Mouse (Mus musculus) neural tube, embryonic 14.5 days (tissue): ENCODE data around the gene Dtnb. TPM values are rescaled to one million over a fixed set of nuclear protein-coding genes. Genes with fewer than 3 reads are reported as not detected.

Source experiments
- ATAC-seq: fragments of 200-750 bp; cut with Nextera tagmentation; 2 replicates; pipeline ENCODE4 v1.8.0; 2017; ENCODE audit warnings: low read depth, mild to moderate bottlenecking, moderate TSS enrichment, moderate library complexity
- H3K27ac ChIP-seq: fragments of 300-500 bp; sonication (generic); 2 replicates; pipeline ENCODE4 v1.5.1; 2014; ENCODE audit warnings: low read depth, mild to moderate bottlenecking, control low read depth, low read length, moderate library complexity, mixed read lengths
- H3K27me3 ChIP-seq: fragments of 300-500 bp; sonication (generic); 2 replicates; pipeline ENCODE4 v1.6.1; 2014; ENCODE audit warnings: low read length; ENCODE audit not compliant: control insufficient read depth, insufficient read depth
- H3K36me3 ChIP-seq: fragments of 300-500 bp; sonication (generic); 2 replicates; pipeline ENCODE4 v1.6.1; 2014; ENCODE audit warnings: low read length, mixed read lengths; ENCODE audit not compliant: control insufficient read depth, insufficient read depth
- H3K4me1 ChIP-seq: fragments of 300-500 bp; sonication (generic); 2 replicates; pipeline ENCODE4 v1.6.1; 2014; ENCODE audit warnings: low read length; ENCODE audit not compliant: control insufficient read depth, insufficient read depth
- H3K4me2 ChIP-seq: fragments of 300-500 bp; sonication (generic); 2 replicates; pipeline ENCODE4 v1.6.1; 2014; ENCODE audit warnings: mild to moderate bottlenecking, low read depth, low read length, control low read depth
- H3K4me3 ChIP-seq: fragments of 300-500 bp; sonication (generic); 2 replicates; pipeline ENCODE4 v1.5.1; 2014; ENCODE audit warnings: low read depth, low read length, control low read depth, mixed read lengths
- H3K9ac ChIP-seq: fragments of 300-500 bp; sonication (generic); replicated peaks from 2 replicates; pipeline ENCODE4 v1.6.1; 2014; ENCODE audit warnings: low read depth, mild to moderate bottlenecking, control low read depth, low read length, mixed read lengths
- H3K9me3 ChIP-seq: fragments of 300-500 bp; sonication (generic); 2 replicates; pipeline ENCODE4 v1.6.1; 2016; ENCODE audit warnings: low read length; ENCODE audit not compliant: control insufficient read depth
- WGBS: fragments of 180-500 bp; shearing (Covaris S2); extraction: QIAGEN DNeasy Blood & Tissue Kit; methylation state at CpG from one replicate; pipeline ENCODE4 v1.1.7; 2014; 5-methylcytosine and 5-hydroxymethylcytosine counted together
- polyA plus RNA-seq: library from polyadenylated mRNA; unstranded; fragments of >200 nt; fragmentation: Nextera tagmentation; extraction: Ambion mirVana; gene quantifications from 2 replicates; pipeline ENCODE4 v1.2.1, GENCODE M21; 2014

Dtnb gene
- polyA plus RNA-seq, 1 experiment from 2014 or later = 72.6 TPM

DNA sequence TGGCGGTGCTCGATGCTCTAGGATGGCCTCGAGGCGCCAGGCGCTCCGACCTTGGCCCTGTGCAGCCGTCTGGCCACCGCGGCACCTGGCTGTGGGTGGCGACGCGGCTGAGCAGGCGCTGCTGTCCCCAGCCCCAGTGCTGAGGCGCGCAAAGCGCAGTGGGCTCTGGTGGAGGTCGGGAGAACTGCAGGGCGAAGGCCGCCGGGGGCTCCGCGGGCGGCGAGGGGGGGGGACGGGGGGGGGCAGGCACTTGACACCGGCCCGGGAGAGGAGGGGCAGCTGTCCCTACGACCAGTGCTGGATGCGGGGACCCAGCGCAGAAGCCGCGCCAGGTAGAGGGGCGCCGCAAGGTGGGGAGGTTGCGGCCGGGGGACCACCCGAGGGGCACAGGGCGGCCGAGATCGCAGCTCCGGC is 234.1 kb downstream of the Dtnb start:
- ATAC-seq = peak; percentile 86
- Histone ChIP-seq H3K27ac (peak overlapping the region; percentile 92), H3K9me3 (no peaks in the 10 kb centered on the region), H3K27me3 (no peaks in the 10 kb centered on the region), H3K36me3 (no peaks in the 10 kb centered on the region), H3K4me1 (peaks cover 26% of the 10 kb centered on the region), H3K4me2 (peak overlapping the region; percentile 72), H3K9ac (peak overlapping the region; percentile 91), H3K4me3 (peak overlapping the region; percentile 81)
- under 1% methylated on average over 22 of the region's 41 CpGs for WGBS

DNA sequence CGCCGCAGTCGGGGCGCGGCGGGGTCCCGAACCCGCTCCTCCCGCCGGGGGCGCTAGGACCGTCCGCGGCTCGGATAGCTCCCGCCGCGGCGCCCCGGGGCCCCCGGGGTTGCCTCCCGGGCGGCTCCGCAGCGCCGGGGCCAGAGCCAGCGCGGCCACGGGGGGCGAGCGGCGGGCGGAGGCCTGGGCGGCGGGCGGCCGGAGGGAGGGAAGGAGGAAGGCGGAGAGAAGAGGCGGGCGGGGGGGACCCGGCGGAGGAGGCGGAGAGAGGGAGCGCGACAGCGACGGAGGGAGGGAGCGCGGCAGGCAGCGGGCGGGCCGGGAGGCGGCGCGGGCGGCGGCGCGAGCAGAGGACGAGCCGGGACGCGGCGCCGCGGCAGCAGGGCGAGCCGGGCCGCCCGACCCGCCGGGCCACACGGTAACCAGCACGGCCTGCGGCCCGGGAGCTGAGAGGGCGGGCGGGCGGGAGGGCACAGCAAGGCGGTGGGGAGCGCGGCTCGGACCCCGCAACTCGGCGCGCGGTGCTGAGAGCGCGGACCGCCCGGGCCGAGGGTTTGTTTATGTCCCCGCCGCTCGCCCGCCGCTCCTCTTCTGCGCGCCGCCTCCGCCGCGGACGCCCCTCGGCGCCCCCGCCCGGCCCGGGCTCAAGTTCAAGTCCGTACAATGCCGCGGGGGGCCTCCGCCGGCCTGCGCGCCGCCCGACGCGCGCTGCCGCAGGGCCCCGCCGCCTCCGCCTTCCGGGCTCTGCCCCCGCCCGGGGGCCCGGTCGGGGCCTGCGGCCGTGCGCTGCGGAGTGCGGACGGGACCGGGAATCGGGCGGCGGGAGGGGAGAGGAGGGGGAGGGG is 234.7 kb downstream of the Dtnb start:
- peaks cover 26% of the 10 kb centered on the region for H3K4me1 ChIP-seq
- no peaks in the 10 kb centered on the region for H3K27me3 ChIP-seq
- H3K27ac ChIP-seq = peak overlapping the region; percentile 92
- H3K9ac ChIP-seq = peak overlapping the region; percentile 91
- ATAC-seq = peak; percentile 52
- no peaks in the 10 kb centered on the region for H3K36me3 ChIP-seq
- H3K9me3 ChIP-seq = no peaks in the 10 kb centered on the region
- peak overlapping the region; percentile 72 for H3K4me2 ChIP-seq
- under 1% methylated on average over 65 of the region's 141 CpGs for WGBS
- H3K4me3 ChIP-seq = peak overlapping the region; percentile 81

DNA sequence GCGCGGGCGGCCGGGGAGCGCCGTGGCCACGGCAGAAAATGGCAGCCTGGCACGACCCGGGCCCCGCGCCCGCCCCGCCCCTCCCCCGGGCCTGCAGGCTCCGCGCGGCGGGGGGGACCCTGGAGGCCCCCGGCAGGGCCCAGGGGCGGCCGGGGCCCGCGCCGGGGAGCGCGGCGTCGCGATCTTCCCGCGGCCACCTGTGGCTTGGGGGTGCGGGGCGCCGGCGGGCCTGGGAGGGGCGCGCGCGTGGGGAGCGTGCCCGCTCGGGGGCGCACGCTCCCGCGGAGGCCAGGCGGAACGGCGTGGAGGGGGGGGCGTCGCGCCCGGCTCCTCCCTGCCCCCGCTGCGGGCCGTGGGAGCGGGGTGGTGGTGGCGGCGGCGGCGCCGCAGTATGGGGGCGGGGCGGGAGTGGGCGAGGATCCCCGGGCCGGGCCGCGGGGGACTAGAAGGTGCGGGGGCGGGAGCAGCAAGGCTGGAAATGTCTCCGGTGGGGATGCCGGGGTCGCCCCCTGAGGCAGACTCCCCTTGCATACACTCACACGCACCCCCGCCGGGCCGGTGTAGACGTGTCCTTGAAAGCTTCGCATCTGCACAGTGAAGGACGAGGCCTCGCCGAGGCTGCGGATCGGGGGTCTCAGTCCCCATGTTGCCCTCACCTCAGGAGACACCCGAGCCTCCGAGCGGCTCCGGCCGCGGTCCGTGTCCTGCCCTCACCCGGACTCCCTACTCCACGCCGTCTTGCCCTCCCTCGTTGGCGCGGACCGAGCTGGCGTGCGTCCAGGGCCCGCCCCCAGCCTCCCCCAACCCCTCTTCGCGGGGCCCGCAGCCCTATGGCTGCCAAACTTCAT is 235.6 kb downstream of the Dtnb start:
- peak overlapping the region; percentile 81 for H3K4me3 ChIP-seq
- peak; percentile 46 for ATAC-seq
- peak overlapping the region; percentile 91 for H3K9ac ChIP-seq
- WGBS = under 1% methylated on average over 35 of the region's 105 CpGs
- H3K27me3 ChIP-seq = no peaks in the 10 kb centered on the region
- H3K9me3 ChIP-seq = no peaks in the 10 kb centered on the region
- peak overlapping the region; percentile 72 for H3K4me2 ChIP-seq
- no peaks in the 10 kb centered on the region for H3K36me3 ChIP-seq
- peaks cover 26% of the 10 kb centered on the region for H3K4me1 ChIP-seq
- H3K27ac ChIP-seq = peak overlapping the region; percentile 92

DNA sequence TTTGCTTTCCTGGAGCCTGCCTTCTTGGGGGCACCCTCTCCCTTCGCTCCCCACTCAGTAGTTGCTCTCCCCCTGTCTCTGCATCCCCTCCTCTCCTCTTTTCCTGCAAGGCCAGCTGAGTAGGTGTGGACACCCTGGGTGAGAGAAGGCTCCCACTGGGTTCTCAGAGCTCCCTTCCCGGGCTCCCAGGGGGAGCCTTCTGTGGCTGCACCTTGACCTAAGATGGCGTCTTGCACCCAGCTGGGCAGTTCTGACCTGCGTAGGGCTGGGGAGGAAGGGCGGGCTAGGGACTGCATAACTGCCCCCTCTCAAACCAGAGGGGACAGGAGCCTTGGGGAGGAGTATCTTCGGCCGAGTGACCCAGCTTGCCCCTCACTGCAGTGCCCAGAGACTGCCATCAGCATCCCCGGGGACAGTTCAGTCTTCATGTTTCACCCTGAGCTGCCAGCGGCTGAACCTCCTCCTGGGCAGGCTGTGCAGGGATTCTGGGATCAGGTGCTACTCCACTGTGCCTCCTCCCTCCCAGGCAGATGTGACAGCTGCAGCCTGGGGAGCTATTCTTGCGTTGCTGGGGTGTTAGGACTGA is 236.3 kb downstream of the Dtnb start:
- H3K9ac ChIP-seq = peak overlapping the region; percentile 91
- WGBS = 3% methylated on average over 10 of the region's 10 CpGs
- no peaks in the 10 kb centered on the region for H3K36me3 ChIP-seq
- H3K4me2 ChIP-seq = peak overlapping the region; percentile 72
- H3K27ac ChIP-seq = peak overlapping the region; percentile 92
- H3K27me3 ChIP-seq = no peaks in the 10 kb centered on the region
- peaks cover 26% of the 10 kb centered on the region for H3K4me1 ChIP-seq
- peak overlapping the region; percentile 81 for H3K4me3 ChIP-seq
- ATAC-seq = peak; percentile 3
- H3K9me3 ChIP-seq = no peaks in the 10 kb centered on the region

DNA sequence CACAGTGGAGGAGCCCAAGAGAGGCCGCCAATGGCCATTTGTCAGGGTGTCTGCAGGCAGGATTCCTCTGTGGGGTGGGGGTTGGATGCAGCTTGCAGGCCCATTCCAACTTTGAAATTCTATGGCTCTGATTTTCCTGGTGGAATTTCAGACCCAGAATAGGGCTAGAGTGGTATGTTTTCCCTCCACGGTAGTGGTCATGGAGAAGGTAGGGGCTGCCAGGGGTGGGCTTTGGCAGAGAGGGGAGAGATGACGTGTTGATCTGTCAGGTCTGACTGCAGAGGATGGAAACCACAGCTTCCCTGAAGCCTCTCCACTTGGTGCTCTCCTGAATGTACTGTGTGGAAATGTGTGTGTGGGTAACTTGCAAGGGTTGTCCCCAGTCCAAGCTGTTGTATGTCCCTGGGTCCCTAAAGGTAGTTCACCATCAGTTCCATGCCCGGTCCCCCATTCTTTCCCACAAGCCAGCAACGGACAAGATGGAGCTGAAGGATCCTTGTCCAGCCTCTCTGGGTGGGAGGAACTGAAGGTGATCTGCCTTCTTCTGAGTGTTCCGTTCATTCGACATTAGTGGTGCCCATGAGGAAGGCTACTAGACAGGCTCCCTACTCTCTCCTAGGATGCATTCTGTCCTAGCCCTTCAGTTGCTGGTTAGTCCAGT is 237.5 kb downstream of the Dtnb start:
- Histone ChIP-seq H3K9me3 (no peaks in the 10 kb centered on the region), H3K4me1 (peaks cover 26% of the 10 kb centered on the region), H3K27me3 (no peaks in the 10 kb centered on the region), H3K27ac (no peak overlapping the region), H3K9ac (no peak overlapping the region), H3K4me3 (no peak overlapping the region), H3K36me3 (no peaks in the 10 kb centered on the region), H3K4me2 (no peak overlapping the region)
- ATAC-seq = no peak
- 75% methylated on average over 7 of the region's 7 CpGs for WGBS

DNA sequence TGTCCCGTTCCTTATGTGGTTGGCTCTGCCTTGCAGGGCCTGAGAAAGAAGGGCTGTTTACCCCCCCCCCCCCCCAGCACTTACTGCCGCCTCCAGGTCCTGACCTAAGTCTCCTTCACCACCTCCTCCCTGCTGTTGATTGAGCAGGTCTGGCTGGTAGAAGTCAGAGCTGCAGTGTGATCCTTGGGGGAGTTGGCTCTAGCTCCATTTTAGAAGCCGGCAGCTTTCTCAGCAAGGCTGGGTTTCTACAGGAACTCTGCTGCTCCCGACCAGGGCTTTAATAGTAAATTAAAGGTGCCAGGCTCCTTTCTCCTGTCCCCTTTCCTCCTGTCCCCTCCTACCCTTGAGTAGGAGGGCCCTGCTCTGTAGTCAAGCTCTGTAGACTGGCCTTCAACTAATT is 238.3 kb downstream of the Dtnb start:
- no peak for ATAC-seq
- Histone ChIP-seq H3K4me3 (no peak overlapping the region), H3K36me3 (no peaks in the 10 kb centered on the region), H3K9ac (no peak overlapping the region), H3K27ac (no peak overlapping the region), H3K9me3 (no peaks in the 10 kb centered on the region), H3K27me3 (no peaks in the 10 kb centered on the region), H3K4me2 (no peak overlapping the region; the same call in 1 of the 2 replicates), H3K4me1 (peaks cover 26% of the 10 kb centered on the region)
- 36% methylated on average over 4 of the region's 4 CpGs for WGBS

DNA sequence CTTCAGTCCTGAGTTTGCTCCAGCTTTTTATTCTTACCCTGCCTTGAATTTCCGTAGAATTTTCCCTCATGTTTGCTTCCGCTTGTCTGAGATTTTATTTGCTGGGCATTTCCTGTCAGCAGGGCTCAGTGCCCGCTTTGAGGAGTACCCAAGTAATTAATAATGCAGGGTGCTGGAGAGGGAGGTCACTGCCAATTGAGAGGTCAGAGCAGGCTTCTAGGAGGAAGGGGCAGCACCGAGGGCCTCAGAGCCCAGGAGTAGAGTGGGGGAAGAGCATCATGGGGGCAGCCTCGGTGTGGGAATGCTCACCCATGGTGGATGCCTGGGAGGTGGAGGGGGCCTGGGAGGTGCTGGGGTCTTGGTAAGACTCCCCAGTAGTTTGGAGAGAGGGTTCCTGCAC is 239.4 kb downstream of the Dtnb start:
- Histone ChIP-seq H3K4me1 (peaks cover 26% of the 10 kb centered on the region), H3K4me3 (no peak overlapping the region), H3K36me3 (no peaks in the 10 kb centered on the region), H3K27ac (no peak overlapping the region), H3K9ac (no peak overlapping the region), H3K9me3 (no peaks in the 10 kb centered on the region), H3K4me2 (no peak overlapping the region), H3K27me3 (no peaks in the 10 kb centered on the region)
- ATAC-seq = no peak
- 41% methylated on average over 5 of the region's 5 CpGs for WGBS

DNA sequence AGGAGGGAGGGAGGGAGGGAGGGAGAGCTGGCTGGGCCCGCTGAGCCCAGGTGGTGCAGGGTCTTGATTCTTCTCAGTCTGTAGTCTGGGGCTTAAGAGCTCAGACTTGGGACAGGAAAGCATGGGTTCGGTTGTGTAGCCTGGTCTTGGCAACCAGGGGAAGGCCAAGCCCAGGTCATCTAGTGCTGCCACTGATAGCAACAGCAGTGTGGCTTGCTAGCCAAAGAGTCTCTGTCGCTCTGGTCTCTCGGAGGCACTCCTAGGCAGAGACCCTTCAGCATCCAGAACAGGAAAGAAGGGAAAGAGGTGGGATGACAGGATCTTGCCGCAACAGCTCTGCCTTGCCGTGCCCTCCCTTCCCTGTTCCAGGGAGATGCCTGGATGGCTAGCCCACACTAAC is 240.1 kb downstream of the Dtnb start:
- ATAC-seq = no peak
- no peak overlapping the region for H3K27ac ChIP-seq
- H3K4me3 ChIP-seq = no peak overlapping the region
- peaks cover 26% of the 10 kb centered on the region for H3K4me1 ChIP-seq
- H3K9ac ChIP-seq = no peak overlapping the region
- H3K27me3 ChIP-seq = no peaks in the 10 kb centered on the region
- H3K9me3 ChIP-seq = no peaks in the 10 kb centered on the region
- H3K4me2 ChIP-seq = no peak overlapping the region
- 61% methylated on average over 6 of the region's 6 CpGs for WGBS
- H3K36me3 ChIP-seq = no peaks in the 10 kb centered on the region
